Mouse (Mus musculus) MEL (cell line): ENCODE measurements around the gene Itih1. TPM values are rescaled to one million over a fixed set of nuclear protein-coding genes. Genes with fewer than 3 reads are reported as not detected.
A peak's percentile ranks its signal among the peaks of the same experiment; 100 is the strongest.

ENCODE experiments used
- DNase-seq: peaks from one replicate; pipeline ENCODE4 v3.0.0; 2011; ENCODE audit warnings: low read depth, low spot score
- H3K27ac ChIP-seq: 2 replicates; pipeline ENCODE4 v1.5.1; 2012; ENCODE audit warnings: low read depth, mild to moderate bottlenecking, control low read depth, low read length, moderate library complexity; ENCODE audit not compliant: control insufficient read depth
- H3K27me3 ChIP-seq, 2 experiments: fragments of 150-350 bp in 1 of 2; sonication (generic) in 1 of 2; 2 replicates each; pipeline ENCODE4 v1.6.1; 2012; ENCODE audit warnings: low read length in 2 of 2, mild to moderate bottlenecking in 2 of 2, improper control_type of control experiment in 1 of 2, moderate library complexity in 1 of 2; ENCODE audit not compliant: insufficient read depth in 2 of 2, control insufficient read depth in 1 of 2
- H3K36me3 ChIP-seq, 2 experiments: 2 replicates each; pipeline ENCODE4 v1.6.1; 2012 to 2014; ENCODE audit warnings: low read length in 2 of 2, improper control_type of control experiment in 1 of 2, inconsistent platforms in 1 of 2, mild to moderate bottlenecking in 1 of 2; ENCODE audit not compliant: insufficient read depth in 2 of 2, control insufficient read depth in 1 of 2
- H3K4me1 ChIP-seq, 2 experiments: fragments of 150-350 bp in 1 of 2; sonication (generic) in 1 of 2; 2 replicates each; pipeline ENCODE4 v1.6.1; 2012; ENCODE audit warnings: low read length in 2 of 2, improper control_type of control experiment in 1 of 2, mild to moderate bottlenecking in 1 of 2; ENCODE audit not compliant: insufficient read depth in 2 of 2, control insufficient read depth in 1 of 2
- H3K4me3 ChIP-seq, 2 experiments: fragments of 150-350 bp in 1 of 2; sonication (generic) in 1 of 2; 2 replicates each; pipeline ENCODE4 v1.5.1; 2012; ENCODE audit warnings: low read depth in 2 of 2, low read length in 2 of 2, mild to moderate bottlenecking in 2 of 2, moderate library complexity in 2 of 2, control low read depth in 1 of 2, improper control_type of control experiment in 1 of 2; ENCODE audit not compliant: control insufficient read depth in 1 of 2, insufficient read depth in 1 of 2
- H3K79me2 ChIP-seq: 2 replicates; pipeline ENCODE4 v1.6.1; 2012; ENCODE audit warnings: mild to moderate bottlenecking, low read length, moderate library complexity; ENCODE audit not compliant: control insufficient read depth, poor library complexity, insufficient read depth
- H3K9ac ChIP-seq: 2 replicates; pipeline ENCODE4 v1.6.1; 2012; ENCODE audit warnings: low read depth, mild to moderate bottlenecking, control low read depth, low read length, moderate library complexity; ENCODE audit not compliant: control insufficient read depth, poor library complexity, severe bottlenecking
- H3K9me3 ChIP-seq: fragments of 150-350 bp; sonication (generic); replicated peaks from 2 replicates; pipeline ENCODE4 v1.6.1; 2012; ENCODE audit warnings: mild to moderate bottlenecking, low read length, improper control_type of control experiment, moderate library complexity; ENCODE audit not compliant: insufficient read depth
- BHLHE40 ChIP-seq: IDR thresholded peaks from 2 replicates; pipeline ENCODE4 v1.6.1; 2012; ENCODE audit warnings: low read depth, mild to moderate bottlenecking, inconsistent platforms, low read length, improper control_type of control experiment, borderline replicate concordance
- CHD2 ChIP-seq: IDR thresholded peaks from 2 replicates; pipeline ENCODE4 v1.6.1; 2011; ENCODE audit warnings: low read length, improper control_type of control experiment
- CTCF ChIP-seq, 3 experiments: IDR thresholded peaks in 2 of 3; conservative IDR thresholded peaks in 1 of 3; 2 replicates each; pipeline ENCODE4 v1.5.1; 2011 to 2012; ENCODE audit warnings: low read length in 3 of 3, low read depth in 2 of 3, mild to moderate bottlenecking in 2 of 3, improper control_type of control experiment in 1 of 3, inconsistent platforms in 1 of 3, mixed read lengths in 1 of 3, moderate library complexity in 1 of 3; ENCODE audit not compliant: control insufficient read depth in 1 of 3, insufficient read depth in 1 of 3, poor library complexity in 1 of 3, severe bottlenecking in 1 of 3
- E2F4 ChIP-seq: IDR thresholded peaks from 2 replicates; pipeline ENCODE4 v1.6.1; 2011; ENCODE audit warnings: low read depth, low read length, improper control_type of control experiment, borderline replicate concordance
- EP300 ChIP-seq, 2 experiments: IDR thresholded peaks; 2 replicates each; pipeline ENCODE4 v1.6.1; 2011; ENCODE audit warnings: improper control_type of control experiment in 2 of 2, low read length in 2 of 2, low read depth in 1 of 2, mild to moderate bottlenecking in 1 of 2
- ETS1 ChIP-seq: IDR thresholded peaks from 2 replicates; pipeline ENCODE4 v1.6.1; 2012; ENCODE audit warnings: low read depth, mild to moderate bottlenecking, inconsistent platforms, low read length, improper control_type of control experiment, moderate library complexity
- GABPA ChIP-seq: IDR thresholded peaks from 2 replicates; pipeline ENCODE4 v1.6.1; 2012; ENCODE audit warnings: low read depth, mild to moderate bottlenecking, inconsistent platforms, low read length, improper control_type of control experiment, moderate library complexity
- HCFC1 ChIP-seq: IDR thresholded peaks from 2 replicates; pipeline ENCODE4 v1.6.1; 2012; ENCODE audit warnings: low read depth, mild to moderate bottlenecking, inconsistent platforms, low read length, improper control_type of control experiment, moderate library complexity
- JUND ChIP-seq: IDR thresholded peaks from 2 replicates; pipeline ENCODE4 v1.6.1; 2011; ENCODE audit warnings: low read depth, mild to moderate bottlenecking, improper control_type of control experiment, low read length
- MAZ ChIP-seq: IDR thresholded peaks from 2 replicates; pipeline ENCODE4 v1.6.1; 2012; ENCODE audit warnings: low read depth, mild to moderate bottlenecking, inconsistent platforms, low read length, improper control_type of control experiment
- MEF2A ChIP-seq: IDR thresholded peaks from 2 replicates; pipeline ENCODE4 v1.6.1; 2014; ENCODE audit warnings: low read depth, mild to moderate bottlenecking, inconsistent platforms, low read length, improper control_type of control experiment; ENCODE audit not compliant: poor library complexity, insufficient replicate concordance, severe bottlenecking; ENCODE audit errors: extremely low read depth
- MXI1 ChIP-seq: IDR thresholded peaks from 2 replicates; pipeline ENCODE4 v1.6.1; 2011; ENCODE audit warnings: mild to moderate bottlenecking, low read depth, low read length, improper control_type of control experiment
- MYB ChIP-seq: IDR thresholded peaks from 2 replicates; pipeline ENCODE4 v1.6.1; 2011; ENCODE audit warnings: mild to moderate bottlenecking, low read depth, low read length, improper control_type of control experiment
- NELFE ChIP-seq: IDR thresholded peaks from 2 replicates; pipeline ENCODE4 v1.6.1; 2011; ENCODE audit warnings: low read depth, low read length, improper control_type of control experiment
- RCOR1 ChIP-seq: IDR thresholded peaks from 2 replicates; pipeline ENCODE4 v1.6.1; 2012; ENCODE audit warnings: low read depth, mild to moderate bottlenecking, inconsistent platforms, low read length, improper control_type of control experiment
- SIN3A ChIP-seq: IDR thresholded peaks from 2 replicates; pipeline ENCODE4 v1.6.1; 2012; ENCODE audit warnings: low read length, improper control_type of control experiment, inconsistent platforms
- SMC3 ChIP-seq: IDR thresholded peaks from 2 replicates; pipeline ENCODE4 v1.6.1; 2011; ENCODE audit warnings: low read depth, low read length, improper control_type of control experiment
- TAL1 ChIP-seq: IDR thresholded peaks from 2 replicates; pipeline ENCODE4 v1.6.1; 2012; ENCODE audit warnings: mild to moderate bottlenecking, inconsistent platforms, low read length, moderate library complexity, mixed read lengths
- TBP ChIP-seq: IDR thresholded peaks from 2 replicates; pipeline ENCODE4 v1.8.0; 2011; ENCODE audit warnings: low read depth, low read length, improper control_type of control experiment
- TCF12 ChIP-seq: IDR thresholded peaks from 2 replicates; pipeline ENCODE4 v1.6.1; 2014; ENCODE audit warnings: low read depth, mild to moderate bottlenecking, inconsistent platforms, low read length, improper control_type of control experiment, moderate library complexity
- USF2 ChIP-seq, 2 experiments: IDR thresholded peaks; 2 replicates each; pipeline ENCODE4 v1.6.1; 2011 to 2012; ENCODE audit warnings: improper control_type of control experiment in 2 of 2, low read length in 2 of 2, borderline replicate concordance in 1 of 2, inconsistent platforms in 1 of 2, low read depth in 1 of 2, mild to moderate bottlenecking in 1 of 2; ENCODE audit not compliant: insufficient read depth in 1 of 2
- ZC3H11A ChIP-seq: IDR thresholded peaks from 2 replicates; pipeline ENCODE4 v1.6.1; 2012; ENCODE audit warnings: low read depth, mild to moderate bottlenecking, inconsistent platforms, low read length, improper control_type of control experiment
- ZKSCAN1 ChIP-seq: IDR thresholded peaks from 2 replicates; pipeline ENCODE4 v1.6.1; 2012; ENCODE audit warnings: low read depth, mild to moderate bottlenecking, inconsistent platforms, low read length, improper control_type of control experiment, moderate library complexity
- ZMIZ1 ChIP-seq: IDR thresholded peaks from 2 replicates; pipeline ENCODE4 v1.6.1; 2012; ENCODE audit warnings: low read depth, mild to moderate bottlenecking, inconsistent platforms, low read length, improper control_type of control experiment, moderate library complexity
- ZNF384 ChIP-seq: IDR thresholded peaks from 2 replicates; pipeline ENCODE4 v1.6.1; 2012; ENCODE audit warnings: low read depth, mild to moderate bottlenecking, inconsistent platforms, low read length, improper control_type of control experiment
- polyA plus RNA-seq, 2 experiments: library from polyadenylated mRNA; stranded (reverse) in 1 of 2; unstranded in 1 of 2; fragments of >175 nt in 1 of 2; fragments of >200 nt in 1 of 2; gene quantifications; 2 replicates each; pipeline versions ENCODE4 v1.2.1 to v1.2.4; 2012; ENCODE audit warnings: low replicate concordance in 2 of 2, low read depth in 1 of 2; ENCODE audit not compliant: insufficient read length in 2 of 2, insufficient read depth in 1 of 2, missing spikeins in 1 of 2
- total RNA-seq: library from RNA; depleted of rRNA; stranded (reverse); fragments of 300-350 nt; gene quantifications from 2 replicates; pipeline ENCODE4 v1.2.3, GENCODE M21; 2012; rRNA removed

The Itih1 gene
- not detected in 2 replicates for total RNA-seq
- under 1 TPM in 1 of 2 experiments, not detected in 1; 0.03 TPM for polyA plus RNA-seq

GRCm38 (mm10) chr14:30943038-30943437, at the start of gene Itih1:
Itih1 (minus strand) TSS chr14:30943289.
- H3K27ac ChIP-seq = no peak within 1 kb of the TSS
- H3K4me3 ChIP-seq = no peak within 1 kb of the TSS
- H3K36me3 ChIP-seq = no peaks in the 10 kb centered on the region
- no peaks in the 10 kb centered on the region for H3K79me2 ChIP-seq
- peaks cover 0 to 4% of the 10 kb centered on the region in 2 experiments; a peak in 1 of 4 replicates for H3K27me3 ChIP-seq
- H3K9me3 ChIP-seq = no peaks in the 10 kb centered on the region
- no peak for DNase-seq
- H3K9ac ChIP-seq = peak within 1 kb of the TSS; percentile 33; the same call in 1 of the 2 replicates
- H3K4me1 ChIP-seq = 0 out of 4 replicates have a peak, but pooled peaks cover 0 to 3% of the 10 kb centered on the region in 2 experiments
- TF ChIP-seq MEF2A (no peak), ZMIZ1 (no peak), MYB (no peak), USF2 (IDR thresholded peaks at IDR 0.05; ENCODE audit: borderline replicate concordance in 1 of 2, insufficient read depth in 1 of 2, low read depth in 1 of 2, low read length in 2 of 2) (no peak), SMC3 (no peak), CTCF (IDR thresholded peaks at IDR 0.05 in 2 of 3, conservative IDR thresholded peaks at IDR 0.05 in 1 of 3; ENCODE audit: control insufficient read depth in 1 of 3, insufficient read depth in 1 of 3, low read depth in 2 of 3, low read length in 3 of 3, poor library complexity in 1 of 3, severe bottlenecking in 1 of 3) (no peak), GABPA (no peak), ZC3H11A (no peak), MXI1 (no peak), RCOR1 (no peak), SIN3A (no peak), BHLHE40 (no peak), TCF12 (no peak), ZKSCAN1 (no peak), TBP (no peak), ZNF384 (no peak), EP300 (IDR thresholded peaks at IDR 0.05; ENCODE audit: low read depth in 1 of 2, low read length in 2 of 2) (no peak), MAZ (no peak), E2F4 (no peak)

GRCm38 (mm10) chr14:30976222-30976621, 33.1 kb upstream of the Itih1 start:
- Histone ChIP-seq H3K4me1 (no peaks in the 10 kb centered on the region), H3K36me3 (no peaks in the 10 kb centered on the region), H3K27ac (no peak overlapping the region)
- TF ChIP-seq TCF12 (no peak), RCOR1 (no peak), TAL1 (no peak), GABPA (no peak), NELFE (no peak), EP300 (IDR thresholded peaks at IDR 0.05; ENCODE audit: low read depth in 1 of 2, low read length in 2 of 2) (no peak), ETS1 (no peak), MXI1 (no peak), JUND (no peak), HCFC1 (no peak), CHD2 (no peak), CTCF (IDR thresholded peaks at IDR 0.05 in 2 of 3, conservative IDR thresholded peaks at IDR 0.05 in 1 of 3; ENCODE audit: control insufficient read depth in 1 of 3, insufficient read depth in 1 of 3, low read depth in 2 of 3, low read length in 3 of 3, poor library complexity in 1 of 3, severe bottlenecking in 1 of 3) (no peak), SIN3A (no peak)
- TF ChIP-seq, all 39 proteins: peak for 0
- Histone ChIP-seq H3K27me3 (no peaks in the 10 kb centered on the region), H3K4me3 (no peak overlapping the region), H3K9me3 (no peaks in the 10 kb centered on the region), H3K79me2 (no peaks in the 10 kb centered on the region), H3K9ac (no peak overlapping the region)
- DNase-seq = no peak
